Mouse (Mus musculus) liver, embryonic 14.5 days (tissue): Measurements from ENCODE around the gene Gm10717.
"Not testable (repeated sequence)": the region's sequence is repeated elsewhere in the genome, so short reads cannot be mapped to it uniquely, and the experiment has no call there.

ENCODE experiments used
- CTCF ChIP-seq: IDR thresholded peaks from 2 replicates; pipeline ENCODE4 v1.5.1; 2016; ENCODE audit warnings: antibody characterized with exemption, low read depth, control low read depth
- EP300 ChIP-seq: IDR thresholded peaks from 2 replicates; pipeline ENCODE4 v1.6.1; 2016; ENCODE audit warnings: antibody characterized with exemption, low read depth

DNA sequence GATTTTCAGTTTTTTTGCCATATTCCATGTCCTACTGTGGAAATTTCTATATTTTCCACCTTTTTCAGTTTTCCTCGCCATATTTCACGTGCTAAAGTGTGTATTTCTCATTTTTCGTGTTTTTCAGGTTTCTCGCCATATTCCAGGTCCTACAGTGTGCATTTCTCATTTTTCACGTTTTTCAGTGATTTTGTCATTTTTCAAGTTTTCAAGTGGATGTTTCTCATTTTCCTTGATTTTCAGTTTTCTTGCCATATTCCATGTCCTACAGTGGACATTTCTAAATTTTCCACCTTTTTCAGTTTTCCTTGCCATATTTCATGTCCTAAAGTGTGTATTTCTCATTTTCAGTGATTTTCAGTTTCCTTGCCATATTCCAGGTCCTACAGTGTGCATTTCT is 919 bp downstream of the Gm10717 start:
- not testable (repeated sequence) for TF ChIP-seq CTCF, EP300
